Mouse (Mus musculus) C2C12 (cell line): ENCODE data around the gene Plekha6. TPM values are rescaled to one million over a fixed set of nuclear protein-coding genes. Genes with fewer than 3 reads are reported as not detected.

Experiments used
- H3K27me3 ChIP-seq: one replicate; pipeline ENCODE4 v1.6.1; 2011; ENCODE audit not compliant: control insufficient read depth, insufficient read depth, insufficient read length
- H3K36me3 ChIP-seq: one replicate; pipeline ENCODE4 v1.6.1; 2011; ENCODE audit not compliant: control insufficient read depth, insufficient read depth
- H3K4me3 ChIP-seq: one replicate; pipeline ENCODE4 v1.5.1; 2011; ENCODE audit warnings: mild to moderate bottlenecking, control low read depth; ENCODE audit not compliant: poor library complexity, insufficient read depth, severe bottlenecking
- H3K79me2 ChIP-seq: one replicate; pipeline ENCODE4 v1.6.1; 2011; ENCODE audit not compliant: control insufficient read depth, insufficient read depth
- H3K79me3 ChIP-seq: one replicate; pipeline ENCODE4 v1.6.1; 2011; ENCODE audit warnings: low read depth, control low read depth
- H3ac ChIP-seq: one replicate; pipeline ENCODE3; 2011; ENCODE audit warnings: low read depth; ENCODE audit not compliant: control insufficient read depth, insufficient read length
- CEBPB ChIP-seq: IDR thresholded peaks from one replicate; pipeline ENCODE4 v1.6.1; 2011; ENCODE audit warnings: low read depth, mild to moderate bottlenecking, control low read depth, moderate library complexity
- CTCF ChIP-seq: IDR thresholded peaks from one replicate; pipeline ENCODE4 v1.5.1; 2011; ENCODE audit not compliant: control insufficient read depth, insufficient read depth, insufficient read length
- FOSL1 ChIP-seq: IDR thresholded peaks from one replicate; pipeline ENCODE4 v1.8.0; 2011; ENCODE audit warnings: mild to moderate bottlenecking, low read length; ENCODE audit not compliant: poor library complexity, insufficient read depth, severe bottlenecking
- MAX ChIP-seq: IDR thresholded peaks from one replicate; pipeline ENCODE4 v1.6.1; 2011; ENCODE audit warnings: mild to moderate bottlenecking, control low read depth
- MYOD1 ChIP-seq: IDR thresholded peaks from one replicate; pipeline ENCODE4 v1.6.1; 2011; ENCODE audit warnings: low read depth; ENCODE audit not compliant: control insufficient read depth, insufficient read length
- MYOG ChIP-seq: IDR thresholded peaks from one replicate; pipeline ENCODE4 v1.6.1; 2011; ENCODE audit not compliant: control insufficient read depth, insufficient read length; ENCODE audit errors: extremely low read depth
- USF1 ChIP-seq: IDR thresholded peaks from one replicate; pipeline ENCODE4 v1.6.1; 2011; ENCODE audit warnings: low read depth, mild to moderate bottlenecking, control low read depth, moderate library complexity
- polyA plus RNA-seq: library from polyadenylated mRNA; unstranded; fragments of >200 nt; fragmentation: generic; extraction: Trizol; gene quantifications from one replicate; pipeline ENCODE4 v1.2.1, GENCODE M21; 2012; ENCODE audit warnings: missing spikeins

Gene Plekha6
- polyA plus RNA-seq, 1 experiment, result 0.15 TPM

GRCm38 (mm10) chr1:133280537-133280936 is 116.5 kb downstream of the Plekha6 start:
- Histone ChIP-seq H3K79me2 (no peaks in the 10 kb centered on the region), H3K27me3 (peaks cover 5% of the 10 kb centered on the region), H3K36me3 (no peaks in the 10 kb centered on the region), H3ac (no peak overlapping the region), H3K79me3 (no peaks in the 10 kb centered on the region), H3K4me3 (no peak overlapping the region)
- TF ChIP-seq MYOG (no peak), USF1 (no peak), CTCF (no peak), CEBPB (no peak), FOSL1 (no peak)

- no peaks in the 10 kb centered on the region for H3K79me2 ChIP-seq
- no peaks in the 10 kb centered on the region for H3K79me3 ChIP-seq
- H3ac ChIP-seq, result no peak overlapping the region
- H3K36me3 ChIP-seq, result no peaks in the 10 kb centered on the region
- TF ChIP-seq USF1 (no peak), CTCF (no peak), MYOD1 (no peak)
- H3K4me3 ChIP-seq, result no peak overlapping the region
- peaks cover 12% of the 10 kb centered on the region for H3K27me3 ChIP-seq
Observed at GRCm38 (mm10) chr1:133285907-133286306, 121.9 kb downstream of the Plekha6 start.

- Histone ChIP-seq H3ac (no peak overlapping the region), H3K79me3 (no peaks in the 10 kb centered on the region), H3K27me3 (peaks cover 11% of the 10 kb centered on the region), H3K79me2 (no peaks in the 10 kb centered on the region), H3K4me3 (no peak overlapping the region), H3K36me3 (no peaks in the 10 kb centered on the region)
- TF ChIP-seq MYOG (no peak), MYOD1 (no peak), MAX (no peak), USF1 (no peak), CEBPB (no peak), CTCF (no peak), FOSL1 (no peak)
Observed at GRCm38 (mm10) chr1:133287051-133287450, 123.0 kb downstream of the Plekha6 start.

- no peak overlapping the region for H3K4me3 ChIP-seq
- peaks cover 7% of the 10 kb centered on the region for H3K27me3 ChIP-seq
- H3K36me3 ChIP-seq, result no peaks in the 10 kb centered on the region
- TF ChIP-seq MYOG (no peak), USF1 (no peak), MAX (no peak), CTCF (no peak), CEBPB (no peak), MYOD1 (no peak), FOSL1 (no peak)
- no peak overlapping the region for H3ac ChIP-seq
- no peaks in the 10 kb centered on the region for H3K79me3 ChIP-seq
- no peaks in the 10 kb centered on the region for H3K79me2 ChIP-seq
Observed at GRCm38 (mm10) chr1:133287880-133288279, 123.9 kb downstream of the Plekha6 start.

GRCm38 (mm10) chr1:133291888-133292287 is 127.9 kb downstream of the Plekha6 start:
- no peaks in the 10 kb centered on the region for H3K79me3 ChIP-seq
- no peak overlapping the region for H3K4me3 ChIP-seq
- no peak overlapping the region for H3ac ChIP-seq
- H3K36me3 ChIP-seq, result no peaks in the 10 kb centered on the region
- TF ChIP-seq CEBPB, result no peak
- peak; percentile 94 for TF ChIP-seq USF1
- no peak for TF ChIP-seq CTCF
- TF ChIP-seq MYOD1, result no peak
- TF ChIP-seq MYOG, result no peak
- no peak for TF ChIP-seq FOSL1
- TF ChIP-seq MAX, result no peak
- H3K79me2 ChIP-seq, result no peaks in the 10 kb centered on the region
- peaks cover 7% of the 10 kb centered on the region for H3K27me3 ChIP-seq

GRCm38 (mm10) chr1:133292608-133293007 is 128.6 kb downstream of the Plekha6 start:
- Histone ChIP-seq H3K36me3 (no peaks in the 10 kb centered on the region), H3K79me3 (no peaks in the 10 kb centered on the region), H3K27me3 (peaks cover 7% of the 10 kb centered on the region), H3K4me3 (no peak overlapping the region), H3ac (no peak overlapping the region), H3K79me2 (no peaks in the 10 kb centered on the region)
- TF ChIP-seq MYOD1, result no peak
- no peak for TF ChIP-seq USF1
- TF ChIP-seq MAX, result no peak
- TF ChIP-seq CEBPB, result no peak
